Mouse (Mus musculus) testis, adult 10 weeks (tissue): ENCODE results near the gene C1galt1. TPM values are rescaled to one million over a fixed set of nuclear protein-coding genes. Genes with fewer than 3 reads are reported as not detected.

Experiments
- polyA plus RNA-seq: library from polyadenylated mRNA; stranded (reverse); fragments of 350-450 nt; fragmentation: Illumina TruSeq; extraction: RNeasy Lipid Tissue Mini Kit (QIAGEN cat#74804); gene quantifications from one replicate; pipeline ENCODE4 v1.2.3, GENCODE M21; 2014; ENCODE audit warnings: low read depth, low replicate concordance

Gene C1galt1
- polyA plus RNA-seq, result 27.5 TPM

DNA sequence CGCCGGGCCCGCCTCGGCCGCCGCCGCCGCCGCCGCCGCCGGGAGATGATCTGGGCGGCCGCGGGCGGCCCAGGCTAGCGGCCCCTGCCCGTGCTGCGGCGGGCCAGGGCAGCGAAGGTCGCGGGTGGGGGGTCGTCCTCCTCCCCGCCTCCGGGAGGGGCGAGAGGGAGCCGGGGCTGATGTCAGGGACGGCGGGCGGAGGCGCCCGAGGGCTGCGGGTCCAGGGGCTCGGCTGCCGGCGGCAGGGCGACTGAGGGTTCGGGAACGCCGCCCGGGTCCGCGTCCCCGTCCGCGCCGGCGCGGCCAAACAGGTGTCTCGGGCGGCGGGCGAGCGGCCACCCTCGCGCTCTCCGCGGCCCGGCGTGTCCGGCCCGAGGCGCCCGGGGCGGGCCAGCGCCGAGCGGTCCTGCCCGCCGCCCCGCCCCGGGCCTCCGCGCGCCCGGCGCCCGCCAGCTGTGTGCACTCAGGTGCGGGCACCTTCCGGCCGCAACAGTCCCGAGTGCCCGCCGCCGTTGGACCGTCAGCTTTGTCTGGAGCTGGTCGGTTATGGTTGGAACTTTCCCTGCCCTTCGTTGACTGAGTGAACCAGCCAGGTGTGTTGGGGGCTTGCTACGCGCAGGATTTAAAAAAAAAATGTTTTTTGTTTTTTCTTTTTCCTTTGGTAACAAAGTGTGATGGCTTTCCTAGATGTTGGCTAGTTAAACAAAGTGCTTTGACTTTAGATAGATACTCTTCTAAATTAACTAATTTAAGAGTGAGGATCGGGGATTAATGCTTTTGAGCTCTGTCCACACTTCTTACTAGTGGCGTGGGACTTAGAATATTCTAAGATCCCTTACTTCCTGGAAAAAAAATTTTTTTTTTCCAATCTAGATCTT lies at the start of gene C1galt1:
Gene C1galt1, plus strand, starts transcription at position 41 of the 878 bp plus-strand sequence.

Other genes with a start within 250 kb of the C1galt1 start
- gene Asns, start 151.6 kb upstream of the C1galt1 start, polyA plus RNA-seq, result 160 TPM